Mouse (Mus musculus) midbrain, embryonic 16.5 days (tissue): Measurements from ENCODE around the gene Kcnmb4. TPM values are rescaled to one million over a fixed set of nuclear protein-coding genes. Genes with fewer than 3 reads are reported as not detected.

Experiments
- ATAC-seq: fragments of 200-750 bp; cut with Nextera tagmentation; 2 replicates; pipeline ENCODE4 v1.8.0; 2017; ENCODE audit warnings: moderate TSS enrichment
- H3K27ac ChIP-seq: fragments of 300-500 bp; sonication (generic); 2 replicates; pipeline ENCODE4 v1.5.1; 2014; ENCODE audit warnings: mild to moderate bottlenecking, low read length, mixed read lengths
- H3K27me3 ChIP-seq: fragments of 300-500 bp; sonication (generic); 2 replicates; pipeline ENCODE4 v1.6.1; 2014; ENCODE audit warnings: low read depth, low read length, mixed read lengths; ENCODE audit not compliant: control insufficient read depth, insufficient read depth
- H3K36me3 ChIP-seq: fragments of 300-500 bp; sonication (generic); 2 replicates; pipeline ENCODE4 v1.6.1; 2014; ENCODE audit warnings: mild to moderate bottlenecking, low read length, moderate library complexity, mixed read lengths; ENCODE audit not compliant: control insufficient read depth, insufficient read depth
- H3K4me1 ChIP-seq: fragments of 300-500 bp; sonication (generic); 2 replicates; pipeline ENCODE4 v1.6.1; 2014; ENCODE audit warnings: mild to moderate bottlenecking, low read length, mixed read lengths; ENCODE audit not compliant: control insufficient read depth, insufficient read depth
- H3K4me2 ChIP-seq: fragments of 300-500 bp; sonication (generic); 2 replicates; pipeline ENCODE4 v1.6.1; 2014; ENCODE audit warnings: mild to moderate bottlenecking, low read length, mixed read lengths
- H3K4me3 ChIP-seq: fragments of 300-500 bp; sonication (generic); 2 replicates; pipeline ENCODE4 v1.5.1; 2014; ENCODE audit warnings: low read depth, mild to moderate bottlenecking, low read length, moderate library complexity, mixed read lengths
- H3K9ac ChIP-seq: fragments of 300-500 bp; sonication (generic); 2 replicates; pipeline ENCODE4 v1.6.1; 2014; ENCODE audit warnings: low read depth, low read length, mixed read lengths
- H3K9me3 ChIP-seq: fragments of 300-500 bp; sonication (generic); replicated peaks from 2 replicates; pipeline ENCODE4 v1.6.1; 2014; ENCODE audit warnings: mild to moderate bottlenecking, low read length, mixed read lengths; ENCODE audit not compliant: control insufficient read depth, poor library complexity, severe bottlenecking
- WGBS: fragments of 180-500 bp; shearing (Covaris S2); extraction: QIAGEN DNeasy Blood & Tissue Kit; methylation state at CpG from one replicate; pipeline ENCODE4 v1.1.7; 2014; 5-methylcytosine and 5-hydroxymethylcytosine counted together
- polyA plus RNA-seq: library from polyadenylated mRNA; unstranded; fragments of >200 nt; fragmentation: Nextera tagmentation; extraction: Ambion mirVana; gene quantifications from 2 replicates; pipeline ENCODE4 v1.2.1, GENCODE M21; 2015

Kcnmb4 gene
- 17.1 and 17.8 TPM in 2 replicates for polyA plus RNA-seq

- no peaks in the 10 kb centered on the region for H3K9me3 ChIP-seq
- H3K4me1 ChIP-seq: peaks cover 22% of the 10 kb centered on the region
- H3K4me3 ChIP-seq: peak within 1 kb of the TSS; percentile 84
- peak within 1 kb of the TSS; percentile 92 for H3K27ac ChIP-seq
- peak within 1 kb of the TSS; percentile 84 for H3K9ac ChIP-seq
- under 1% methylated on average over 56 of the region's 92 CpGs for WGBS
- H3K27me3 ChIP-seq: no peaks in the 10 kb centered on the region
- H3K36me3 ChIP-seq: no peaks in the 10 kb centered on the region
- ATAC-seq: peak; percentile 89
- H3K4me2 ChIP-seq: peak within 1 kb of the TSS; percentile 76
These were observed at the start of gene Kcnmb4 for GRCm38 (mm10) chr10:116473759-116474549. TSS of gene Kcnmb4 (minus strand) at chr10:116473878.

GRCm38 (mm10) chr10:116519588-116519987, 45.9 kb upstream of the Kcnmb4 start:
- H3K36me3 ChIP-seq: no peaks in the 10 kb centered on the region
- 89% methylated on average over 1 of the region's 1 CpGs for WGBS
- peaks cover 3% of the 10 kb centered on the region; the same call in 1 of the 2 replicates for H3K4me1 ChIP-seq
- H3K4me2 ChIP-seq: no peak overlapping the region
- H3K9ac ChIP-seq: no peak overlapping the region
- no peak overlapping the region for H3K4me3 ChIP-seq
- H3K27ac ChIP-seq: no peak overlapping the region
- no peak for ATAC-seq
- no peaks in the 10 kb centered on the region for H3K9me3 ChIP-seq
- no peaks in the 10 kb centered on the region for H3K27me3 ChIP-seq

GRCm38 (mm10) chr10:116515590-116515989, 41.9 kb upstream of the Kcnmb4 start:
- Histone ChIP-seq H3K9me3 (no peaks in the 10 kb centered on the region), H3K4me1 (peaks cover 4% of the 10 kb centered on the region; the same call in 1 of the 2 replicates), H3K9ac (no peak overlapping the region), H3K36me3 (no peaks in the 10 kb centered on the region), H3K4me2 (no peak overlapping the region), H3K4me3 (no peak overlapping the region), H3K27ac (no peak overlapping the region), H3K27me3 (no peaks in the 10 kb centered on the region)
- no peak for ATAC-seq
- WGBS: 86% methylated on average over 6 of the region's 6 CpGs

GRCm38 (mm10) chr10:116515158-116515557, 41.5 kb upstream of the Kcnmb4 start:
- H3K4me1 ChIP-seq: peaks cover 4% of the 10 kb centered on the region; the same call in 1 of the 2 replicates
- H3K9me3 ChIP-seq: no peaks in the 10 kb centered on the region
- H3K27ac ChIP-seq: no peak overlapping the region
- H3K9ac ChIP-seq: no peak overlapping the region
- no peaks in the 10 kb centered on the region for H3K36me3 ChIP-seq
- ATAC-seq: no peak
- no peak overlapping the region for H3K4me2 ChIP-seq
- WGBS: 96% methylated on average over 4 of the region's 4 CpGs
- no peak overlapping the region for H3K4me3 ChIP-seq
- no peaks in the 10 kb centered on the region for H3K27me3 ChIP-seq

- Histone ChIP-seq H3K4me2 (no peak overlapping the region), H3K27ac (no peak overlapping the region), H3K9ac (no peak overlapping the region), H3K4me1 (0 out of 2 replicates have a peak, but pooled peaks cover 2% of the 10 kb centered on the region), H3K9me3 (no peaks in the 10 kb centered on the region), H3K27me3 (no peaks in the 10 kb centered on the region), H3K36me3 (no peaks in the 10 kb centered on the region), H3K4me3 (no peak overlapping the region)
- 57% methylated on average over 7 of the region's 7 CpGs for WGBS
- no peak for ATAC-seq
These were observed 39.6 kb upstream of the Kcnmb4 start for GRCm38 (mm10) chr10:116513254-116513635.

GRCm38 (mm10) chr10:116512521-116513253, 39.0 kb upstream of the Kcnmb4 start:
- no peaks in the 10 kb centered on the region for H3K36me3 ChIP-seq
- ATAC-seq: no peak
- H3K27ac ChIP-seq: no peak overlapping the region
- 82% methylated on average over 11 of the region's 11 CpGs for WGBS
- no peak overlapping the region for H3K4me3 ChIP-seq
- H3K9ac ChIP-seq: no peak overlapping the region
- H3K27me3 ChIP-seq: no peaks in the 10 kb centered on the region
- no peak overlapping the region for H3K4me2 ChIP-seq
- no peaks in the 10 kb centered on the region for H3K9me3 ChIP-seq
- 0 out of 2 replicates have a peak, but pooled peaks cover 2% of the 10 kb centered on the region for H3K4me1 ChIP-seq

- Histone ChIP-seq H3K27ac (no peak overlapping the region), H3K36me3 (no peaks in the 10 kb centered on the region), H3K9me3 (no peaks in the 10 kb centered on the region), H3K9ac (no peak overlapping the region), H3K4me3 (no peak overlapping the region), H3K4me1 (no peaks in the 10 kb centered on the region), H3K4me2 (no peak overlapping the region), H3K27me3 (no peaks in the 10 kb centered on the region)
- 89% methylated on average over 7 of the region's 7 CpGs for WGBS
- no peak for ATAC-seq
These were observed 31.8 kb upstream of the Kcnmb4 start for GRCm38 (mm10) chr10:116505303-116506014.

- WGBS: 90% methylated on average over 3 of the region's 3 CpGs
- no peak for ATAC-seq
- Histone ChIP-seq H3K4me3 (no peak overlapping the region), H3K9ac (no peak overlapping the region), H3K4me2 (no peak overlapping the region), H3K27ac (no peak overlapping the region), H3K36me3 (peaks cover 12% of the 10 kb centered on the region), H3K4me1 (no peaks in the 10 kb centered on the region), H3K9me3 (no peaks in the 10 kb centered on the region), H3K27me3 (no peaks in the 10 kb centered on the region)
These were observed 19.1 kb upstream of the Kcnmb4 start for GRCm38 (mm10) chr10:116492768-116493167.
